Mouse (Mus musculus): ENCODE measurements at regions not wholly inside any gene's neighbourhood (a gene's known extent, or its start where the extent isn't known, plus 50 kb on each side); places are given as distances from the start of the nearest gene placed in this dataset.

GRCm38 (mm10) chr19:6625574-6625973 lies 82.7 kb upstream of the Slc22a12 start:
- no peaks in the 10 kb centered on the region for H3K4me1 ChIP-seq (ENCODE audit: control insufficient read depth, insufficient read depth, low read length)
- no peak for DNase-seq
- TF ChIP-seq POLR2A (IDR thresholded peaks at IDR 0.05; ENCODE audit: borderline replicate concordance, extremely low read depth, low read depth, low read length) (no peak), CTCF (IDR thresholded peaks at IDR 0.05; ENCODE audit: insufficient read depth, low read length) (no peak)
- WGBS, result 51% methylated on average over 3 of the region's 3 CpGs
- H3K4me3 ChIP-seq (replicated peaks; ENCODE audit: extremely low read depth, low read depth, low read length), result no peak overlapping the region

DNA sequence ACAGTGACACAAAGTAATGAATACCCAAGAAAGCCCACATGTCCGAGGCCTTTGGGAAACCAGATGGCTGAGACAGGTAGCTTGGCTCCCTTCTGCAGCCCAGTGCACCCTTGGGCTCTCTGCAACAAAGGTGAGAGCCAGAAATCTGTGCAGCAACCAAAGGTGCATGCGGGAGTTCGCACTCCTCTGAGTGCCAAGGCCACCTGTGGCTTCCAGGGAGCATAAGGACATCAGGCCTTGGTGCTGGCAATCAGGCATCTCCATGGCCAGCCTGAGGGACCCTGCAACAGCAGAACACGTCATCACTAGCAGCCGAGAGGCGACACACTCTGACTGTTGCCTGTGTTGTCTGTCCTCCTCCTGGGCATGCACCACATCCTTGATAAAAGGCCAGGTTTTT lies 78.2 kb upstream of the Slc22a12 start:
- no peaks in the 10 kb centered on the region for H3K4me1 ChIP-seq (ENCODE audit: control insufficient read depth, insufficient read depth, low read length)
- no peak for DNase-seq
- no peak for TF ChIP-seq POLR2A (IDR thresholded peaks at IDR 0.05; ENCODE audit: borderline replicate concordance, extremely low read depth, low read depth, low read length)
- no peak for TF ChIP-seq CTCF (IDR thresholded peaks at IDR 0.05; ENCODE audit: insufficient read depth, low read length)
- H3K4me3 ChIP-seq (replicated peaks; ENCODE audit: extremely low read depth, low read depth, low read length), result no peak overlapping the region
- 85% methylated on average over 6 of the region's 6 CpGs for WGBS

GRCm38 (mm10) chr19:6619546-6619945 lies 76.7 kb upstream of the Slc22a12 start:
- Histone ChIP-seq H3K4me1 (ENCODE audit: control insufficient read depth, insufficient read depth, low read length) (no peaks in the 10 kb centered on the region), H3K4me3 (replicated peaks; ENCODE audit: extremely low read depth, low read depth, low read length) (no peak overlapping the region)
- no peak for DNase-seq
- WGBS, result 72% methylated on average over 6 of the region's 6 CpGs
- TF ChIP-seq CTCF (IDR thresholded peaks at IDR 0.05; ENCODE audit: insufficient read depth, low read length), result no peak
- TF ChIP-seq POLR2A (IDR thresholded peaks at IDR 0.05; ENCODE audit: borderline replicate concordance, extremely low read depth, low read depth, low read length), result no peak

DNA sequence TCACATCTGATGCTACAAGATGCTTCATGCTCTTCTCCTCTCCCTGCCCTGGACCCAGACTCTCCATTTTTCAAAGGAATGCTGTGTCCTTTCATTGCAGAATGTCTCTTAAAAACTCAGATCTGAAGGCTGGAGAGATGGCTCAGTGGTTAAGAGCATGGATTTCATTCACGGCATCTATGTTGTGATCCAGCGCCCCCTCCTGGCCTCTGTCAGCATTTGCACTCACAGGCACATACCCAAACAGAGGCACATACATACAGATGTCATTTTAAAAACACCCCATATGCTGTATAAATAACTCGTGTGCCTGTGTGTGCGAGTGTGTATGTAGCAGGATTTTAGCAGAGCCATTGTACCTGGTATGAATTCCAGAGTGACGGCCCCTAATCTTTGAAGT lies 73.8 kb upstream of the Slc22a12 start:
- DNase-seq, result no peak
- TF ChIP-seq CTCF (IDR thresholded peaks at IDR 0.05; ENCODE audit: insufficient read depth, low read length) (no peak), POLR2A (IDR thresholded peaks at IDR 0.05; ENCODE audit: borderline replicate concordance, extremely low read depth, low read depth, low read length) (no peak)
- 74% methylated on average over 5 of the region's 5 CpGs for WGBS

DNA sequence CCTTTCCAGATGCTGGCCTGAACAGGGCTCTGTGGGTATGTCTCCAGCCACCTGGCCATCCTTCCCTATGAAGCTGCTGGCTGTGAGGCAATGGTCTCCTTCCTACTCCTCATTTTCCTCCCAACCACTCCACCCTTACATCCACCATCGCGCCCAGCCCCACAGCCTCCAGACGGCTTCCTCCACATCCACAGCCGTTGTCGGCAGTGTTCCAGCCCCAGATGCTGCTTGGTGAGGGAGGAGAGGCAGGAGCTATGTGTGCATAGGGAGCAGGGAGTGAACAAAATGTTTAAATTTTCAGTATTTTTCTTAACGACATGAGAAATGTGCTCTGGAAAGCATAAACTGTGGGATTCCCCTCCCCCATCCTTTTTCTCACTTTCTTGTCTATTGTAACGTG lies 69.6 kb upstream of the Slc22a12 start:
- TF ChIP-seq CTCF (IDR thresholded peaks at IDR 0.05; ENCODE audit: insufficient read depth, low read length) (no peak), POLR2A (IDR thresholded peaks at IDR 0.05; ENCODE audit: borderline replicate concordance, extremely low read depth, low read depth, low read length) (no peak)
- DNase-seq, result no peak
- Histone ChIP-seq H3K4me1 (ENCODE audit: control insufficient read depth, insufficient read depth, low read length) (no peaks in the 10 kb centered on the region), H3K4me3 (replicated peaks; ENCODE audit: extremely low read depth, low read depth, low read length) (no peak overlapping the region)
- WGBS, result 58% methylated on average over 7 of the region's 7 CpGs

More for the DNA sequence above, 73.8 kb upstream of the Slc22a12 start:
- H3K4me1 ChIP-seq (ENCODE audit: control insufficient read depth, insufficient read depth, low read length), result no peaks in the 10 kb centered on the region
- H3K4me3 ChIP-seq (replicated peaks; ENCODE audit: extremely low read depth, low read depth, low read length), result no peak overlapping the region

DNA sequence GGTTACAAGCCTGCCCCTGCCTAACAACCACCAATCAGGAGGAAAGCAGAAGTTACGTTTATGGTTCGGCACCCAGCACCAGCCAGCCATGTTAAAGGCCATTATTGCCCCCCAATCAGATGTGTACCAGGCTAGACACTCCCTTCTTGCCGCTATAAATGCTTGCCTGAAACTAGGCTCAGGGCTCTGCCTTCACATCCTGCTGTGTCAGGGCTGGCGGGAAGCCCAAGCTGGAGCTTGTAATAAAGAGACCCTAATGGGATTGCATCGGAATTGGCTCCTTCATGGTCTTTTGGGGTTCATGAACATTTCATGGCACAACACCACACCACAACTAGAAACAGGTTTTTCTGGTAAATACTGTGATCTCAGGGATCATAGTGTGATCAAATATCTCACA lies 69.1 kb upstream of the Slc22a12 start:
- H3K4me3 ChIP-seq (replicated peaks; ENCODE audit: extremely low read depth, low read depth, low read length), result no peak overlapping the region
- 82% methylated on average over 5 of the region's 5 CpGs for WGBS
- DNase-seq, result no peak
- H3K4me1 ChIP-seq (ENCODE audit: control insufficient read depth, insufficient read depth, low read length), result no peaks in the 10 kb centered on the region
- TF ChIP-seq POLR2A (IDR thresholded peaks at IDR 0.05; ENCODE audit: borderline replicate concordance, extremely low read depth, low read depth, low read length) (no peak), CTCF (IDR thresholded peaks at IDR 0.05; ENCODE audit: insufficient read depth, low read length) (no peak)

DNA sequence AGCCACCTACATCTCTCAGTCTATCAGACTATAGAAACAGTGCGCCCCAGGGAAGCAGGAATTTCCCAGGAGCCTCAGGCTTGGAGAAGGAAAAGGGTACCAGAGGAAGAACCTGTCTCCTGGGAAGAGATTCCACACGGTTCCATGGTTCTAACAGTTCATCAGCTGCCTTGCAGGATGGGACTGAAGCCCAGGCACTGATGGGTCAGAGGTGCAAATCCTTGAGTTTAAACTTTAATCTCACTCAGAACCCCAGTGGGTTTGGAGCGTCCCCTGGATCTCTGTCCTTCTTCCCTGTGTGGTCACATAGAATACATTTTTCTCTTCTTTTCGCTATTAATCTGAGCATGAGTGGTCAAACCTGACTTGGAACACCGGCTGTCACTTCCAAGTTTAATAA lies 67.9 kb upstream of the Slc22a12 start:
- no peak for TF ChIP-seq CTCF (IDR thresholded peaks at IDR 0.05; ENCODE audit: insufficient read depth, low read length)
- TF ChIP-seq POLR2A (IDR thresholded peaks at IDR 0.05; ENCODE audit: borderline replicate concordance, extremely low read depth, low read depth, low read length), result no peak
- Histone ChIP-seq H3K4me3 (replicated peaks; ENCODE audit: extremely low read depth, low read depth, low read length) (no peak overlapping the region), H3K4me1 (ENCODE audit: control insufficient read depth, insufficient read depth, low read length) (no peaks in the 10 kb centered on the region)
- WGBS, result 47% methylated on average over 5 of the region's 5 CpGs
- no peak for DNase-seq

GRCm38 (mm10) chr19:6610051-6610450 lies 67.2 kb upstream of the Slc22a12 start:
- no peak for DNase-seq
- TF ChIP-seq POLR2A (IDR thresholded peaks at IDR 0.05; ENCODE audit: borderline replicate concordance, extremely low read depth, low read depth, low read length), result no peak
- no peak for TF ChIP-seq CTCF (IDR thresholded peaks at IDR 0.05; ENCODE audit: insufficient read depth, low read length)
- no peak overlapping the region for H3K4me3 ChIP-seq (replicated peaks; ENCODE audit: extremely low read depth, low read depth, low read length)
- WGBS, result 58% methylated on average over 8 of the region's 8 CpGs
- no peaks in the 10 kb centered on the region for H3K4me1 ChIP-seq (ENCODE audit: control insufficient read depth, insufficient read depth, low read length)

DNA sequence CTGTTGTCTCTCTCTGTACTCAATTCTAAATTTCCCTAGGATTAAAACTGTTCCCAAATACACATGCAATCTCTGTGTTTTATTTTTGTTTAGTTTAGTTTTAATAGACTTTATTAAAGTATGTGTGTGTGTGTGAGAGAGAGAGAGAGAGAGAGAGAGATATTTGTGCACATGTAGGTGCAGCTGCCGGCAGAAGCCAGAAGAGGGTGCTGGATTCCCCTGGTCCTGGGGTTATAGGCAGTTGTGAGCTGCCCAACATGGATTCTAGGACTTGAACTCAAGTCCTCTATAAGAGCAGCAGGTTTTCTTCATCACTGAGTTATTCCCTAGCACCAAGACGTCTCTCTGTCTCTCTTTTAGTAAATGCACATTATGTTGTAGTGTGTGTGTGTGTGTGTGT lies 64.7 kb upstream of the Slc22a12 start:
- DNase-seq, result no peak
- H3K4me3 ChIP-seq (replicated peaks; ENCODE audit: extremely low read depth, low read depth, low read length), result no peak overlapping the region
- no peaks in the 10 kb centered on the region for H3K4me1 ChIP-seq (ENCODE audit: control insufficient read depth, insufficient read depth, low read length)
- WGBS, result 67% methylated on average over 2 of the region's 2 CpGs
- TF ChIP-seq POLR2A (IDR thresholded peaks at IDR 0.05; ENCODE audit: borderline replicate concordance, extremely low read depth, low read depth, low read length) (no peak), CTCF (IDR thresholded peaks at IDR 0.05; ENCODE audit: insufficient read depth, low read length) (no peak)

DNA sequence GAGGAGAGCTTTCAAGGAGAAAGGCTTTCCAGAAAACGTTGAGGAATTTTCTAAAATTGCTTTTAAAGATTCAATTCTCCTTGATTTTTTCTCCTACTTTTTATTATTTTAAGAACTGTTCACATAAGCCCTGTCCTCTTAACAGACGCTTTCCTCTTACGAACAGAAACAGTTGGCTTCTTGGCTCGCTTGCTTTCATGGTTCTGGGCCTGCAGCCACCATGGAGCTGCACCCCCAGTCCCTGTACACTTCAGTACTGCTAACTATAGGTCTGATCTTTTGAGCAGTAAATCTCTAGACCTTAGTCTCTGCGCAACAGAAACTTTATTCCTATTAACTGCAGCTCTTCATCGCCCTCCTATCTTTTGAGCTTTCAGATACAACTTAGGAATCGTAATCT lies 63.8 kb upstream of the Slc22a12 start:
- no peak for DNase-seq
- no peak overlapping the region for H3K4me3 ChIP-seq (replicated peaks; ENCODE audit: extremely low read depth, low read depth, low read length)
- no peak for TF ChIP-seq POLR2A (IDR thresholded peaks at IDR 0.05; ENCODE audit: borderline replicate concordance, extremely low read depth, low read depth, low read length)
- no peak for TF ChIP-seq CTCF (IDR thresholded peaks at IDR 0.05; ENCODE audit: insufficient read depth, low read length)
- no peaks in the 10 kb centered on the region for H3K4me1 ChIP-seq (ENCODE audit: control insufficient read depth, insufficient read depth, low read length)
- 64% methylated on average over 7 of the region's 7 CpGs for WGBS
